Mouse (Mus musculus): ENCODE measurements around the gene Pnisr. TPM values are rescaled to one million over a fixed set of nuclear protein-coding genes. Genes with fewer than 3 reads are reported as not detected.
A peak's percentile ranks its signal among the peaks of the same experiment; 100 is the strongest.

The Pnisr gene
- total and polyA plus RNA-seq, 2 experiments: 23.4 to 74.4 TPM

GRCm38 (mm10) chr4:21814029-21814428 is 33.4 kb upstream of the Pnisr start:
- peak; percentile 40 for DNase-seq (ENCODE audit: extremely low read depth, low read depth, low spot score)
- H3K27me3 ChIP-seq (ENCODE audit: control insufficient read depth, insufficient read depth, low read length): no peaks in the 10 kb centered on the region
- H3K27ac ChIP-seq (replicated peaks; ENCODE audit: insufficient read depth, low read depth, low read length): no peak overlapping the region
- no peak overlapping the region for H3K4me3 ChIP-seq (ENCODE audit: insufficient read depth, low read depth, low read length)
- WGBS: 39% methylated on average over 2 of the region's 2 CpGs
- no peak for TF ChIP-seq POLR2A (IDR thresholded peaks at IDR 0.05; ENCODE audit: extremely low read depth, insufficient read depth, low read length)
- TF ChIP-seq CTCF (IDR thresholded peaks at IDR 0.05; ENCODE audit: low read depth, low read length): peak; percentile 59
- H3K9ac ChIP-seq (ENCODE audit: low read depth, low read length): no peak overlapping the region
- H3K36me3 ChIP-seq (ENCODE audit: control insufficient read depth, insufficient read depth, low read length): peaks cover 27% of the 10 kb centered on the region
- peaks cover 5% of the 10 kb centered on the region; the same call in 1 of the 2 replicates for H3K4me1 ChIP-seq (ENCODE audit: control insufficient read depth, insufficient read depth, low read length)
- no peaks in the 10 kb centered on the region for H3K79me2 ChIP-seq (ENCODE audit: control insufficient read depth, insufficient read depth, low read length)

- Histone ChIP-seq H3K4me1 (ENCODE audit: control insufficient read depth, insufficient read depth, low read length) (no peaks in the 10 kb centered on the region), H3K9ac (ENCODE audit: low read depth, low read length) (no peak overlapping the region), H3K79me2 (ENCODE audit: control insufficient read depth, insufficient read depth, low read length) (no peaks in the 10 kb centered on the region; the same call in 1 of the 2 replicates), H3K36me3 (ENCODE audit: control insufficient read depth, insufficient read depth, low read length) (peaks cover 33% of the 10 kb centered on the region), H3K4me3 (ENCODE audit: insufficient read depth, low read depth, low read length) (no peak overlapping the region), H3K27me3 (ENCODE audit: control insufficient read depth, insufficient read depth, low read length) (no peaks in the 10 kb centered on the region), H3K27ac (replicated peaks; ENCODE audit: insufficient read depth, low read depth, low read length) (no peak overlapping the region)
- TF ChIP-seq CTCF (IDR thresholded peaks at IDR 0.05; ENCODE audit: low read depth, low read length): no peak
- no peak for TF ChIP-seq POLR2A (IDR thresholded peaks at IDR 0.05; ENCODE audit: extremely low read depth, insufficient read depth, low read length)
- 90% methylated on average over 2 of the region's 2 CpGs for WGBS
- DNase-seq (ENCODE audit: extremely low read depth, low read depth, low spot score): no peak
These were observed 20.8 kb upstream of the Pnisr start for GRCm38 (mm10) chr4:21826616-21827015.

- H3K36me3 ChIP-seq (ENCODE audit: control insufficient read depth, insufficient read depth, low read length): peaks cover 23% of the 10 kb centered on the region
These were observed 14.5 kb upstream of the Pnisr start for GRCm38 (mm10) chr4:21832844-21833243.

GRCm38 (mm10) chr4:21848287-21848630 is 876 bp downstream of the Pnisr start:
- H3K36me3 ChIP-seq (ENCODE audit: control insufficient read depth, insufficient read depth, low read length): no peaks in the 10 kb centered on the region
- H3K27me3 ChIP-seq (ENCODE audit: control insufficient read depth, insufficient read depth, low read length): no peaks in the 10 kb centered on the region
- DNase-seq (ENCODE audit: extremely low read depth, low read depth, low spot score): peak; percentile 68
- WGBS: under 1% methylated on average over 24 of the region's 24 CpGs
- peak overlapping the region; percentile 85 for H3K27ac ChIP-seq (replicated peaks; ENCODE audit: insufficient read depth, low read depth, low read length)
- H3K4me3 ChIP-seq (ENCODE audit: insufficient read depth, low read depth, low read length): peak overlapping the region; percentile 82
- H3K9ac ChIP-seq (ENCODE audit: low read depth, low read length): peak overlapping the region; percentile 83
- H3K79me2 ChIP-seq (ENCODE audit: control insufficient read depth, insufficient read depth, low read length): peaks cover 20% of the 10 kb centered on the region; the same call in 1 of the 2 replicates
- TF ChIP-seq POLR2A (IDR thresholded peaks at IDR 0.05; ENCODE audit: extremely low read depth, insufficient read depth, low read length): 0 out of 2 replicates have a peak, but pooled peaks have one; percentile 14
- TF ChIP-seq CTCF (IDR thresholded peaks at IDR 0.05; ENCODE audit: low read depth, low read length): no peak
- no peaks in the 10 kb centered on the region; the same call in 1 of the 2 replicates for H3K4me1 ChIP-seq (ENCODE audit: control insufficient read depth, insufficient read depth, low read length)

More at GRCm38 (mm10) chr4:21832844-21833243, 14.5 kb upstream of the Pnisr start:
- Histone ChIP-seq H3K79me2 (ENCODE audit: control insufficient read depth, insufficient read depth, low read length) (no peaks in the 10 kb centered on the region), H3K9ac (ENCODE audit: low read depth, low read length) (no peak overlapping the region), H3K4me3 (ENCODE audit: insufficient read depth, low read depth, low read length) (no peak overlapping the region), H3K4me1 (ENCODE audit: control insufficient read depth, insufficient read depth, low read length) (no peaks in the 10 kb centered on the region), H3K27ac (replicated peaks; ENCODE audit: insufficient read depth, low read depth, low read length) (no peak overlapping the region), H3K27me3 (ENCODE audit: control insufficient read depth, insufficient read depth, low read length) (no peaks in the 10 kb centered on the region)
- 96% methylated on average over 8 of the region's 8 CpGs for WGBS
- DNase-seq (ENCODE audit: extremely low read depth, low read depth, low spot score): no peak
- TF ChIP-seq CTCF (IDR thresholded peaks at IDR 0.05; ENCODE audit: low read depth, low read length) (0 out of 2 replicates have a peak, but pooled peaks have one; percentile 28), POLR2A (IDR thresholded peaks at IDR 0.05; ENCODE audit: extremely low read depth, insufficient read depth, low read length) (no peak)

- no peaks in the 10 kb centered on the region for H3K4me1 ChIP-seq (ENCODE audit: control insufficient read depth, insufficient read depth, low read length)
- H3K27ac ChIP-seq (replicated peaks; ENCODE audit: insufficient read depth, low read depth, low read length): no peak overlapping the region
- peaks cover 38% of the 10 kb centered on the region for H3K36me3 ChIP-seq (ENCODE audit: control insufficient read depth, insufficient read depth, low read length)
- 33% methylated on average over 1 of the region's 1 CpGs for WGBS
- H3K79me2 ChIP-seq (ENCODE audit: control insufficient read depth, insufficient read depth, low read length): peaks cover 16% of the 10 kb centered on the region; the same call in 1 of the 2 replicates
- TF ChIP-seq POLR2A (IDR thresholded peaks at IDR 0.05; ENCODE audit: extremely low read depth, insufficient read depth, low read length): no peak
- peak; percentile 13 for DNase-seq (ENCODE audit: extremely low read depth, low read depth, low spot score)
- no peaks in the 10 kb centered on the region for H3K27me3 ChIP-seq (ENCODE audit: control insufficient read depth, insufficient read depth, low read length)
- H3K4me3 ChIP-seq (ENCODE audit: insufficient read depth, low read depth, low read length): no peak overlapping the region
- H3K9ac ChIP-seq (ENCODE audit: low read depth, low read length): no peak overlapping the region
These were observed 10.1 kb downstream of the Pnisr start for GRCm38 (mm10) chr4:21857481-21857880.

- H3K79me2 ChIP-seq (ENCODE audit: control insufficient read depth, insufficient read depth, low read length): peaks cover 2% of the 10 kb centered on the region; the same call in 1 of the 2 replicates
- no peak overlapping the region for H3K9ac ChIP-seq (ENCODE audit: low read depth, low read length)
- H3K27ac ChIP-seq (replicated peaks; ENCODE audit: insufficient read depth, low read depth, low read length): no peak overlapping the region
- TF ChIP-seq CTCF (IDR thresholded peaks at IDR 0.05; ENCODE audit: low read depth, low read length) (no peak), POLR2A (IDR thresholded peaks at IDR 0.05; ENCODE audit: extremely low read depth, insufficient read depth, low read length) (no peak)
- WGBS: 97% methylated on average over 1 of the region's 1 CpGs
- H3K4me1 ChIP-seq (ENCODE audit: control insufficient read depth, insufficient read depth, low read length): no peaks in the 10 kb centered on the region
- H3K4me3 ChIP-seq (ENCODE audit: insufficient read depth, low read depth, low read length): no peak overlapping the region
- H3K36me3 ChIP-seq (ENCODE audit: control insufficient read depth, insufficient read depth, low read length): peaks cover 44% of the 10 kb centered on the region
- H3K27me3 ChIP-seq (ENCODE audit: control insufficient read depth, insufficient read depth, low read length): no peaks in the 10 kb centered on the region
- DNase-seq (ENCODE audit: extremely low read depth, low read depth, low spot score): no peak
These were observed 17.8 kb downstream of the Pnisr start for GRCm38 (mm10) chr4:21865226-21865625.
